Mouse (Mus musculus) embryonic fibroblast, embryonic 13.5 days (primary cell): Measurements from ENCODE around the gene Dlg5.

ENCODE experiments used
- CTCF ChIP-seq: IDR thresholded peaks from 2 replicates; pipeline ENCODE4 v1.5.1; 2011; ENCODE audit warnings: mild to moderate bottlenecking, control low read depth, low read length, moderate library complexity, borderline replicate concordance; ENCODE audit not compliant: insufficient read depth
- POLR2A ChIP-seq: IDR thresholded peaks from 2 replicates; pipeline ENCODE4 v1.6.1; 2011; ENCODE audit warnings: low read depth, mild to moderate bottlenecking, control low read depth, low read length, moderate library complexity

GRCm38 (mm10) chr14:24133801-24134200, 111.9 kb downstream of the Dlg5 start:
- TF ChIP-seq CTCF (no peak), POLR2A (no peak)
